Mouse (Mus musculus): Measurements from ENCODE around the gene Tenm4.

GRCm38 (mm10) chr7:96420045-96420444 is 249.0 kb downstream of the Tenm4 start:
- TF ChIP-seq POLR2A (IDR thresholded peaks at IDR 0.05; ENCODE audit: extremely low read depth, insufficient read depth, low read length): no peak
- TF ChIP-seq CTCF (IDR thresholded peaks at IDR 0.05; ENCODE audit: low read depth, low read length): no peak

Measured in liver, adult 2 months (tissue).